Mouse (Mus musculus) megakaryocyte, embryonic 14.5 days (primary cell): ENCODE measurements around the gene Cbx6.

Source experiments
- FLI1 ChIP-seq: IDR thresholded peaks from 2 replicates; pipeline ENCODE4 v1.6.1; 2012; ENCODE audit warnings: low read length, inconsistent platforms, mixed read lengths
- GATA1 ChIP-seq: IDR thresholded peaks from 3 replicates; pipeline ENCODE4 v1.6.1; 2012; ENCODE audit warnings: mixed read lengths, low read length, inconsistent platforms, borderline replicate concordance

DNA sequence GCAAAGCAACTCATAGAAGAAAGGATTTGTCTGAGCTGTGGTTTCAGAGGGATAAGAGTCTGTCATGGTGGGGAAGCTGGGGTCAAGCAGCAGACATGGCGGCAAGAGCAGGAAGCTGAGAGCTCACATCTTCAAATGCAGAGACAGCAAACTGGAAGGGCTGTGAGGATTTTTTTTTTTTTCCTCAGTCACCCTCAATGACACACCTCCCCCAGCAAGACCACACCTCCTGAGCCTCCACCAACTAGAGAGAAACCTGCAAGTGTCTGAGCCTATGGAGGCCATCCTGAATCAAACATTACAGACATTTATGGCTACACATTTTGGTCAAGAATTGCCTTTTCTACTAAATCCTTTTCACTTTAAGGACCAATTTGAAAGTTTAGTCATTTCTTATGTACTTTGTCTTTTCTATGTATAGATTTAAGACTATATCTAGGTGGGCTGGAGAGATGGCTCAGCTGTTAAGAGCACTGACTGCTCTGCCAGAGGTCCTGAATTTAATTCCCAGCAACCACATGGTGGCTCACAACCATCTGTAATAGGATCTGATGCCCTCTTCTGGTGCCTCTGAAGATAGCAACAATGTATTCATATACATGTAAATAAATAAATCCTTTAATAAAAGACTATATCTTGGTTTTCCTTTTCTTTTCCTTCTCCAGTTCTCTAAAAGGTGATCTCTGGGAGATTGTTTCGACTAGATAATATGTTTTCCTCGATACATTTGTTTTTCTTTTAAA is 32.9 kb upstream of the Cbx6 start:
- TF ChIP-seq GATA1 (no peak), FLI1 (no peak)
